10 mouse cellular contexts compared by ENCODE assay signal in the genomic region with DNA sequence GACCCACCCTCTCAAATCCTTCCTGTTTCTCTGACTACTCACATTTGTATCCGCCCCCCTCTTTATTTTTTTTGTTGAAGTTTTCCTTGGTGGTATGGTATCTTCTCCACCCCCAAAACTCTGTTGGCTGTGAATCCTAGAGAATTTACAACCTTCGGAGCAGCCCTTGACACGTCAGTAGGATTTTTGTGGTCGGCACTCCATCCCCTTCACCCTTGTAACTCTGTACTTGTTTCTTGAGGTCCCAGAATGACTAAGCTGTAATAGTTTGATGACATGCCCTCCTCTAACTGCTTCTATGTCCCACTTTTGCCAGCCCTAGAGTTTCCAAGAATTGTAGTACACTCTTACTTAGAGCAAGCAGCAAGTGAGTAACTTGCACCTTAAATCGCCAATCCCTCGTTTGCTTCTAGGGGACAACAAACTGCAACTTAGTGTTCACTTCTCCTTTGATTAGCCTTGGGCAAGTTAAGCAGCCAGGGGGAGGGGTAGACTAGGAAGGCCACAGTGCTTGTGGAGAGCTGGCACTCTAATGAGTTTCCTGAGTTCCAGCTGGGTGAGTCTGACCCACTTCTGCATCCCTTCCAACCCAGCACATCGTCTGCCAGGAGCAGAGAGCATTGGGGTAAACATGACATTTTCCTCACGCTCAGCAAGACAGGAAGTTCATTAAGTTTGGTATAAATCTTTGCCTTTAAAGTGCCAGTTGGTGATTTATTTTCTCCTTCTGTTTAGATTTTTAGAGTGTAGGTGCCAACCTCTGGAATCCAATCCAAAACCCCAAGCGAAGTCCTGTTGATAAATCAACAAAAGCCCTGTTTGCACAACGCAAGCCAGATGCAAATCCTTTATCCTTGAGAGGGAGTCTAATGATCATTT.
DNase-seq lines count a peak whose midpoint lies in the region; ATAC-seq and TF ChIP-seq lines count a peak whose summit lies in the region.
"Had no signal": no experiment of that assay in that cellular context is flagged by ENCODE, and none has a peak within 500 bp of the region (broad histone marks: within the 10 kb centered on the region; RNA-seq: fewer than 3 reads in every experiment).

No protein-coding gene starts in this region.

- H3K4me3 ChIP-seq in hindbrain, embryonic 15.5 days, result no peak overlapping the region
- no peak overlapping the region for H3K4me3 ChIP-seq in hindbrain, embryonic 10.5 days
- no peak overlapping the region for H3K4me3 ChIP-seq in kidney, postnatal 0 days (replicated peaks; ENCODE audit: low read depth, low read length)
- H3K4me3 ChIP-seq in lung, postnatal 0 days (ENCODE audit: low read depth, low read length), result no peak overlapping the region
- H3K4me3 ChIP-seq: embryonic facial prominence, embryonic 13.5 days had no signal

- H3K27me3 ChIP-seq in hindbrain, embryonic 15.5 days, result no peaks in the 10 kb centered on the region
- H3K27me3 ChIP-seq in hindbrain, embryonic 10.5 days (ENCODE audit: insufficient read depth, poor library complexity, severe bottlenecking), result peaks cover 3% of the 10 kb centered on the region; the same call in 1 of the 2 replicates
- H3K27me3 ChIP-seq in kidney, postnatal 0 days (ENCODE audit: insufficient read depth, low read length), result no peaks in the 10 kb centered on the region
- no peaks in the 10 kb centered on the region for H3K27me3 ChIP-seq in lung, postnatal 0 days (replicated peaks; ENCODE audit: insufficient read depth, low read length)
- H3K27me3 ChIP-seq: embryonic facial prominence, embryonic 13.5 days had no signal

- no peak overlapping the region for H3K4me2 ChIP-seq in hindbrain, embryonic 15.5 days
- H3K4me2 ChIP-seq in kidney, postnatal 0 days (ENCODE audit: low read length), result no peak overlapping the region; the same call in 1 of the 2 replicates
- H3K4me2 ChIP-seq in lung, postnatal 0 days (replicated peaks; ENCODE audit: low read depth, low read length), result no peak overlapping the region
- H3K4me2 ChIP-seq: embryonic facial prominence, embryonic 13.5 days had no signal

- H3K4me1 ChIP-seq in hindbrain, embryonic 15.5 days (replicated peaks), result no peaks in the 10 kb centered on the region
- H3K4me1 ChIP-seq in hindbrain, embryonic 10.5 days (replicated peaks), result 0 out of 2 replicates have a peak, but pooled peaks cover 3% of the 10 kb centered on the region
- 0 out of 2 replicates have a peak, but pooled peaks cover 7% of the 10 kb centered on the region for H3K4me1 ChIP-seq in kidney, postnatal 0 days (replicated peaks; ENCODE audit: insufficient read depth, low read length)
- no peaks in the 10 kb centered on the region; the same call in 1 of the 2 replicates for H3K4me1 ChIP-seq in lung, postnatal 0 days (ENCODE audit: insufficient read depth, low read depth, low read length)

- peak; percentile 71; the same call in 1 of the 2 replicates for ATAC-seq in hindbrain, embryonic 15.5 days (ENCODE audit: low FRiP score, low read depth)
- ATAC-seq in kidney, postnatal 0 days (replicated peaks; ENCODE audit: low FRiP score, low read depth), result peak; percentile 93
- peak; percentile 71 for ATAC-seq in lung, postnatal 0 days
- no peak for ATAC-seq in erythroblast, adult 5-6 weeks (replicated peaks; ENCODE audit: low FRiP score, poor library complexity, severe bottlenecking)

- no peak overlapping the region for H3K27ac ChIP-seq in hindbrain, embryonic 15.5 days (replicated peaks)
- H3K27ac ChIP-seq in hindbrain, embryonic 10.5 days, result no peak overlapping the region
- H3K27ac ChIP-seq in kidney, postnatal 0 days, result no peak overlapping the region
- 0 out of 2 replicates have a peak overlapping the region, but pooled peaks have one; percentile 22 for H3K27ac ChIP-seq in lung, postnatal 0 days (ENCODE audit: low read length)
- H3K27ac ChIP-seq: embryonic facial prominence, embryonic 13.5 days; liver, embryonic 14.5 days had no signal

- no peak overlapping the region for H3K9ac ChIP-seq in hindbrain, embryonic 15.5 days
- H3K9ac ChIP-seq in kidney, postnatal 0 days (ENCODE audit: low read depth, low read length), result no peak overlapping the region
- no peak overlapping the region for H3K9ac ChIP-seq in lung, postnatal 0 days (replicated peaks; ENCODE audit: low read depth)
- H3K9ac ChIP-seq: embryonic facial prominence, embryonic 13.5 days; liver, embryonic 14.5 days had no signal

- WGBS in hindbrain, embryonic 15.5 days, result 64% methylated on average over 10 of the region's 10 CpGs
- 66% methylated on average over 10 of the region's 10 CpGs for WGBS in hindbrain, embryonic 10.5 days
- 10% methylated on average over 10 of the region's 10 CpGs for WGBS in kidney, postnatal 0 days
- WGBS in lung, postnatal 0 days, result 22% methylated on average over 10 of the region's 10 CpGs

- peak; percentile 18; the same call in 1 of the 2 replicates for TF ChIP-seq CTCF in kidney, postnatal 0 days (IDR thresholded peaks at IDR 0.05; ENCODE audit: low read depth)
- TF ChIP-seq CTCF in lung, postnatal 0 days (IDR thresholded peaks at IDR 0.05), result no peak

- no peak for DNase-seq in hindbrain, embryonic 10.5 days (ENCODE audit: low spot score)
- DNase-seq in cerebellum, postnatal 14 days, result peak; percentile 71 to 75
- DNase-seq in kidney, postnatal 0 days (ENCODE audit: low spot score), result peak; percentile 79
- DNase-seq in lung, postnatal 0 days (ENCODE audit: low spot score), result peak; percentile 83
- DNase-seq in spleen, postnatal 14 days (ENCODE audit: low spot score in 2 of 2), result no peak
- DNase-seq in thymus, postnatal 0 days (ENCODE audit: low spot score), result no peak

- peak; percentile 42; the same call in 1 of the 2 replicates for TF ChIP-seq EP300 in lung, postnatal 0 days (IDR thresholded peaks at IDR 0.05)

- H3K36me3 ChIP-seq in hindbrain, embryonic 15.5 days, result no peaks in the 10 kb centered on the region
- no peaks in the 10 kb centered on the region for H3K36me3 ChIP-seq in hindbrain, embryonic 10.5 days
- H3K36me3 ChIP-seq in kidney, postnatal 0 days (ENCODE audit: insufficient read depth, low read length), result no peaks in the 10 kb centered on the region
- no peaks in the 10 kb centered on the region for H3K36me3 ChIP-seq in lung, postnatal 0 days (ENCODE audit: insufficient read depth, low read length)
- H3K36me3 ChIP-seq: embryonic facial prominence, embryonic 13.5 days had no signal

- H3K9me3 ChIP-seq in hindbrain, embryonic 15.5 days, result no peaks in the 10 kb centered on the region
- H3K9me3 ChIP-seq in hindbrain, embryonic 10.5 days, result no peaks in the 10 kb centered on the region
- no peaks in the 10 kb centered on the region for H3K9me3 ChIP-seq in kidney, postnatal 0 days (replicated peaks; ENCODE audit: low read length)
- H3K9me3 ChIP-seq in lung, postnatal 0 days (ENCODE audit: low read length), result no peaks in the 10 kb centered on the region
- H3K9me3 ChIP-seq: embryonic facial prominence, embryonic 13.5 days had no signal

Comparison
In these comparisons a context has a peak if more than half of its experiments do, and no peak if none do; other contexts are left out.
1. DNase-seq: peak in cerebellum, postnatal 14 days (2 of 2), kidney, postnatal 0 days (single experiment) and lung, postnatal 0 days (single experiment); none in hindbrain, embryonic 10.5 days (single experiment), spleen, postnatal 14 days (0 of 2) and thymus, postnatal 0 days (single experiment).